In genomic region chr10:59593826-59594570, GRCm38 (mm10) we compare ENCODE assay signal across 9 mouse cellular contexts. TPM values are rescaled to one million over a fixed set of nuclear protein-coding genes. Genes with fewer than 3 reads are reported as not detected.
DNase-seq lines count a peak whose midpoint lies in the region; ATAC-seq and TF ChIP-seq lines count a peak whose summit lies in the region.
"Had no signal": no experiment of that assay in that cellular context is flagged by ENCODE, and none has a peak within 500 bp of the region (broad histone marks: within the 10 kb centered on the region; RNA-seq: fewer than 3 reads in every experiment).

No protein-coding gene starts in this region.

- H3K27ac ChIP-seq in kidney, embryonic 16.5 days (ENCODE audit: low read length) = no peak overlapping the region
- H3K27ac ChIP-seq in thymus, adult 2 months (ENCODE audit: control insufficient read depth, insufficient read depth, low read length) = no peak overlapping the region
- H3K27ac ChIP-seq in liver, postnatal 0 days (ENCODE audit: low read depth) = no peak overlapping the region

- no peaks in the 10 kb centered on the region for H3K9me3 ChIP-seq in kidney, embryonic 16.5 days (ENCODE audit: low read length)
- H3K9me3 ChIP-seq in liver, postnatal 0 days (ENCODE audit: low read length) = no peaks in the 10 kb centered on the region

- ATAC-seq in kidney, embryonic 16.5 days (ENCODE audit: low FRiP score, low TSS enrichment) = no peak
- peak; percentile 43 for ATAC-seq in granulocyte monocyte progenitor cell, adult 5-6 weeks (replicated peaks; ENCODE audit: poor library complexity, severe bottlenecking)
- ATAC-seq in liver, postnatal 0 days = no peak

- intact Hi-C loops in left cerebral cortex, postnatal 4 days (cut with DNase I) = no loop called here

- H3K36me3 ChIP-seq in kidney, embryonic 16.5 days (ENCODE audit: insufficient read depth, low read length) = no peaks in the 10 kb centered on the region
- H3K36me3 ChIP-seq in thymus, adult 2 months (ENCODE audit: control insufficient read depth, insufficient read depth, low read length) = no peaks in the 10 kb centered on the region
- 0 out of 2 replicates have a peak, but pooled peaks cover 2% of the 10 kb centered on the region for H3K36me3 ChIP-seq in liver, postnatal 0 days (replicated peaks; ENCODE audit: insufficient read depth, low read length)

- no peak for TF ChIP-seq CTCF in thymus, adult 2 months (IDR thresholded peaks at IDR 0.05; ENCODE audit: borderline replicate concordance, control insufficient read depth, extremely low read depth, insufficient read depth, low read length, poor library complexity)
- TF ChIP-seq CTCF in liver, postnatal 0 days (IDR thresholded peaks at IDR 0.05; ENCODE audit: low read depth) = no peak

- WGBS in kidney, embryonic 16.5 days = 72% methylated on average over 13 of the region's 13 CpGs
- 56% methylated on average over 13 of the region's 13 CpGs for WGBS in thymus, adult 2 months
- WGBS in liver, postnatal 0 days (ENCODE audit: insufficient replicate concordance) = 66% methylated on average over 13 of the region's 13 CpGs

- H3K4me2 ChIP-seq in kidney, embryonic 16.5 days (replicated peaks; ENCODE audit: low read depth, low read length) = no peak overlapping the region
- H3K4me2 ChIP-seq in liver, postnatal 0 days (ENCODE audit: low read depth, low read length) = no peak overlapping the region

- H3K9ac ChIP-seq in kidney, embryonic 16.5 days (replicated peaks; ENCODE audit: low read length) = no peak overlapping the region
- no peak overlapping the region for H3K9ac ChIP-seq in liver, postnatal 0 days (replicated peaks)

- H3K4me3 ChIP-seq in kidney, embryonic 16.5 days (ENCODE audit: low read length) = no peak overlapping the region
- no peak overlapping the region for H3K4me3 ChIP-seq in thymus, adult 2 months (ENCODE audit: control insufficient read depth, insufficient read depth, low read length)
- H3K4me3 ChIP-seq in liver, postnatal 0 days (ENCODE audit: low read depth, low read length) = no peak overlapping the region

- TF ChIP-seq EP300 in liver, postnatal 0 days (IDR thresholded peaks at IDR 0.05; ENCODE audit: low read depth) = no peak

- H3K27me3 ChIP-seq in kidney, embryonic 16.5 days (ENCODE audit: insufficient read depth, low read length) = no peaks in the 10 kb centered on the region
- no peaks in the 10 kb centered on the region for H3K27me3 ChIP-seq in thymus, adult 2 months (ENCODE audit: control insufficient read depth, insufficient read depth, low read length)
- no peaks in the 10 kb centered on the region for H3K27me3 ChIP-seq in liver, postnatal 0 days (ENCODE audit: insufficient read depth, low read length)

- peak; percentile 54 for DNase-seq in kidney, adult 11 months
- peak; percentile 87 for DNase-seq in cerebellum, adult 11 months
- peak; percentile 91 for DNase-seq in left cerebral cortex, postnatal 4 days
- no peak for DNase-seq in thymus, adult 2 months
- DNase-seq in thymus, adult 18-20 months = no peak
- no peak for DNase-seq in liver, postnatal 0 days

- H3K4me1 ChIP-seq in kidney, embryonic 16.5 days (ENCODE audit: insufficient read depth, low read length) = no peaks in the 10 kb centered on the region
- H3K4me1 ChIP-seq in thymus, adult 2 months (replicated peaks; ENCODE audit: control insufficient read depth, insufficient read depth, low read length) = peaks cover 17% of the 10 kb centered on the region
- H3K4me1 ChIP-seq in liver, postnatal 0 days (ENCODE audit: insufficient read depth) = peaks cover 5% of the 10 kb centered on the region; the same call in 1 of the 2 replicates

- no peak for TF ChIP-seq POLR2A in thymus, adult 2 months (IDR thresholded peaks at IDR 0.05; ENCODE audit: control insufficient read depth, extremely low read depth, insufficient read depth, low read length, poor library complexity)

RNA-seq across cellular contexts. Expression of gene Gm10322, which starts 21.9 kb away (rescaled TPM):
- not detected in 2 replicates for polyA plus RNA-seq in kidney, embryonic 16.5 days (2015; fragmentation: Nextera tagmentation; extraction: Ambion mirVana)
- total RNA-seq in granulocyte monocyte progenitor cell, adult 5-6 weeks (2014; fragmentation: Nextera tagmentation) = not detected in 2 replicates
- total RNA-seq in granulocyte monocyte progenitor cell, adult 5-6 weeks (2017) = not detected in 2 replicates
- not detected for total RNA-seq in left cerebral cortex, postnatal 4 days (2021)
- polyA plus RNA-seq in thymus, adult 2 months (2012; rRNA removed) = 1.5 TPM in 1 of 2 replicates, not detected in the other
- polyA plus RNA-seq in liver, postnatal 0 days (2015; fragmentation: Nextera tagmentation; extraction: Ambion mirVana) = not detected in 2 replicates
- total RNA-seq: gastrocnemius, postnatal 4 days had no signal

RNA-seq across cellular contexts. Expression of gene Mcu, which starts 22.5 kb away (rescaled TPM):
- polyA plus RNA-seq in kidney, embryonic 16.5 days (2015; fragmentation: Nextera tagmentation; extraction: Ambion mirVana) = 34.7 and 37.2 TPM in 2 replicates
- 29.6 and 40.0 TPM in 2 replicates for total RNA-seq in granulocyte monocyte progenitor cell, adult 5-6 weeks (2014; fragmentation: Nextera tagmentation)
- total RNA-seq in granulocyte monocyte progenitor cell, adult 5-6 weeks (2017) = 43.1 and 46.4 TPM in 2 replicates
- total RNA-seq in left cerebral cortex, postnatal 4 days (2021) = 10 to 100 TPM; 64.7 to 70.4 TPM
- polyA plus RNA-seq in thymus, adult 2 months (2012; rRNA removed) = 18.2 and 23.1 TPM in 2 replicates
- polyA plus RNA-seq in liver, postnatal 0 days (2015; fragmentation: Nextera tagmentation; extraction: Ambion mirVana) = 11.8 and 13.5 TPM in 2 replicates

Comparison
In these comparisons a context has a peak if more than half of its experiments do, and no peak if none do; other contexts are left out.
1. DNase-seq: peak in kidney, adult 11 months (single experiment), cerebellum, adult 11 months (single experiment) and left cerebral cortex, postnatal 4 days (single experiment); none in thymus, adult 2 months (single experiment), thymus, adult 18-20 months (0 of 2) and liver, postnatal 0 days (single experiment).